Mouse (Mus musculus) cerebral cortex, adult 2 months (tissue): Measurements from ENCODE around the gene Zfp512.

Experiments
- WGBS: fragments of 180-500 bp; shearing (Covaris S2); methylation state at CpG from one replicate; pipeline ENCODE4 v1.1.7; 2018; 5-methylcytosine and 5-hydroxymethylcytosine counted together

Zfp512 gene

GRCm38 (mm10) chr5:31451878-31452561 lies at the start of gene Zfp512:
Gene Zfp512, plus strand, starts transcription at chr5:31452431.
- 4% methylated on average over 23 of the region's 23 CpGs for WGBS

- 82% methylated on average over 9 of the region's 9 CpGs for WGBS
These were observed 17.5 kb upstream of the Zfp512 start for GRCm38 (mm10) chr5:31434727-31435126.

GRCm38 (mm10) chr5:31451336-31451735 lies 895 bp upstream of the Zfp512 start:
- WGBS = 77% methylated on average over 2 of the region's 2 CpGs

GRCm38 (mm10) chr5:31452562-31452878 lies 289 bp downstream of the Zfp512 start:
- WGBS = 0% methylated on average over 11 of the region's 11 CpGs

GRCm38 (mm10) chr5:31452886-31453410 lies 717 bp downstream of the Zfp512 start:
- 8% methylated on average over 7 of the region's 7 CpGs for WGBS

- 85% methylated on average over 3 of the region's 3 CpGs for WGBS
These were observed 15.6 kb downstream of the Zfp512 start for GRCm38 (mm10) chr5:31467798-31468197.

- 83% methylated on average over 6 of the region's 6 CpGs for WGBS
These were observed 17.5 kb downstream of the Zfp512 start for GRCm38 (mm10) chr5:31469711-31470110.

- 65% methylated on average over 7 of the region's 7 CpGs for WGBS
These were observed 18.1 kb downstream of the Zfp512 start for GRCm38 (mm10) chr5:31470334-31470733.

GRCm38 (mm10) chr5:31480536-31480935 lies 28.3 kb downstream of the Zfp512 start:
- 64% methylated on average over 4 of the region's 4 CpGs for WGBS

GRCm38 (mm10) chr5:31485440-31485839 lies 33.2 kb downstream of the Zfp512 start, which contains the start of gene 4930548H24Rik:
Gene 4930548H24Rik, plus strand, starts transcription at chr5:31485740.
- WGBS = 100% methylated on average over 3 of the region's 3 CpGs

- WGBS = 90% methylated on average over 3 of the region's 3 CpGs
These were observed 35.7 kb downstream of the Zfp512 start for GRCm38 (mm10) chr5:31487889-31488288.

- 73% methylated on average over 7 of the region's 7 CpGs for WGBS
These were observed 37.0 kb downstream of the Zfp512 start for GRCm38 (mm10) chr5:31489116-31489769.

GRCm38 (mm10) chr5:31492031-31492430 lies 39.8 kb downstream of the Zfp512 start:
- 37% methylated on average over 1 of the region's 1 CpGs for WGBS

GRCm38 (mm10) chr5:31494513-31495297 lies 42.5 kb downstream of the Zfp512 start, which contains the start of gene Gpn1:
Gene Gpn1, plus strand, starts transcription at chr5:31494741.
- WGBS = under 1% methylated on average over 49 of the region's 49 CpGs

GRCm38 (mm10) chr5:31504843-31505242 lies 52.6 kb downstream of the Zfp512 start:
- WGBS = 95% methylated on average over 10 of the region's 10 CpGs

GRCm38 (mm10) chr5:31512481-31512880 lies 60.2 kb downstream of the Zfp512 start:
- 72% methylated on average over 1 of the region's 1 CpGs for WGBS

- WGBS = 90% methylated on average over 6 of the region's 6 CpGs
These were observed 68.3 kb downstream of the Zfp512 start for GRCm38 (mm10) chr5:31520556-31520955.

- WGBS = under 1% methylated on average over 28 of the region's 28 CpGs
These were observed 74.3 kb downstream of the Zfp512 start, which contains the start of gene Slc4a1ap for GRCm38 (mm10) chr5:31526354-31527116. Gene Slc4a1ap, plus strand, starts transcription at chr5:31526995.

GRCm38 (mm10) chr5:31527117-31527680 lies 75.0 kb downstream of the Zfp512 start:
- WGBS = 3% methylated on average over 40 of the region's 40 CpGs

GRCm38 (mm10) chr5:31527707-31528106 lies 75.5 kb downstream of the Zfp512 start, which contains the start of gene Supt7l:
Gene Supt7l, minus strand, starts transcription at chr5:31527807.
- WGBS = 83% methylated on average over 11 of the region's 11 CpGs

GRCm38 (mm10) chr5:31528560-31528959 lies 76.3 kb downstream of the Zfp512 start:
- WGBS = 40% methylated on average over 2 of the region's 2 CpGs
